Mouse (Mus musculus): ENCODE measurements around the gene Map6.

DNA sequence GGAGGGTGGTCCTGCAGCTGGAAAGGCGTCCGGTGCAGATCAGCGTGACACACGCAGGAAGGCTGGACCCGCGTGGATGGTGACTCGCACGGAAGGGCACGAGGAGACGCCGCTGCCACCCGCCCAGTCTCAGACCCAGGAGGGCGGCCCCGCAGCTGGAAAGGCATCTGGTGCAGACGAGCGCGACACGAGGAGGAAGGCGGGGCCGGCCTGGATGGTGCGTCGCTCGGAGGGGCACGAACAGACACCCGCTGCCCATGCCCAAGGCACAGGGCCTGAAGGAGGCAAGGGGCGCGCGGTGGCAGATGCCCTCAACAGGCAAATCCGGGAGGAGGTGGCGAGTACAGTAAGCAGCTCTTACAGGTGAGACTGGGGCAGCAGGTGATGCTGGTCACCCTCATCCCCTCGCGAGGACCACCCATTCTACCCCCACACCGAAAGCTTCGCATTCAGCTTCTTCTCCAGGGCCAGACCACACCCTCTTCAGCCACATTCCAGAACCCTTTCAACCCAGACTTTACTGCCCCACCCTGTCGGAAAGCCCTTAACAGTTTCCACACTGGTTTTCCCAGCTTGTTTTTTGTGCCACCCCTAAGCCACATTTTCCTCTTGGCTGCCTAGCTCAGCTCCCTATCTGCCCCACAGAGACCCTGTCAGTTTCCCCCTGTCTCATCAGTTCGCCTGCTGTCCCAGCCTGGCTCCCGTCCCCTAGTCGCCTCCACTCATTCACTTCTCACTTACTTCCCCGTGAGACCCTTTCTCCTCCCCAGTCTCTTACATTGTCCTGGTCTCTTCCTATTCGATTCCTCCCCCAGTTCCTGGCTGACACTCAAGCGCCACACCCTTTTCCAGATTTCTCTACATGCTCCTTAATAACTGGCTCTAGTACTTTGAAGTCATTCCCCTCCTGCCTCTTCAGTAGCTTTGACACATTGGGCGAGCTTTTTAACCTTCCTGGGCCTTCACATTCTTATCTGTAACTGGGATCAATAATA lies 2.0 kb downstream of the Map6 start:
- TF ChIP-seq POLR2A (IDR thresholded peaks at IDR 0.05; ENCODE audit: borderline replicate concordance, extremely low read depth, insufficient read depth, insufficient read length, poor library complexity, severe bottlenecking) (no peak), CTCF (IDR thresholded peaks at IDR 0.05; ENCODE audit: borderline replicate concordance, extremely low read depth, insufficient read depth, insufficient read length) (no peak)
